Mouse (Mus musculus) spleen, postnatal 4 days (tissue): ENCODE data around the gene Pip4k2a.

ENCODE experiments used
- DNase-seq, 2 experiments: peaks; one replicate each; pipeline ENCODE4 v3.0.0; 2022; ENCODE audit warnings: low spot score in 2 of 2

Gene Pip4k2a

DNA sequence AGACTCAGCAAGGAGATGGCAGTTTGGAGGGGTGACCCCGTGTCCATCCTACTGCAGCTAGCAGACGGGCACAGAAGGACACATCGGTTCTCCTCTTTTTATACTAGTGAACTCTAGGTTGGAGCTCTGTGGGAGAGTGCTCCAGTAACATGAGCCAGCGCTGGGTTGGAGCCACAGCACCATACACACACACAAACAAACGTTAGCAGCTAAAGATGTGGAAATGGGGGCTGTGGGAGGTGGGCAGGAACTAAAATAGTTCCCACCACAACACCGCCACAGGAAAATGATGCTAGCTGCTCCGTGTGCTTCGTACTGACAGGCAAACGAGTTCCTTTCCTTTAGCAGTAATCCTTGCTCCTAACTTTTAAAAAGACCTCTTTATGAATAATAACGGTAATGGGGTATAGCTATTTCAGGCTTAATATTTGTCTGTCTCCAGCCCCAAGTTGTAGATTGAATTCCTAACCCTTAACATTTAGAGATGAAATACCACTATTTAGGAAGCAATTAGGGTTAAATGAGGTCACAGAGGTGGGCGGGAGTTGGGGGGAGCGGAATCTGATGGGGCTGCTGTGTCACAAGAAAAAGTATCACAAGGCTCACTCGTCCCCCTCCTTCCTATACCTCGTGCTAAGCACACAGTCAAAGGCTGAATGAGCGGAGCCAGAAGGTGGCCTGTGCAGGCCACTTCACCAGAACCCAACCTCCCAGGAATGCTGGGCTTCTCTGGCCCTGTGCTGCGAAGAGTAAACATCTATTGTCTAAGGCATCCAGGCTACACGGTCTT is 73.9 kb downstream of the Pip4k2a start:
- no peak for DNase-seq

GRCm38 (mm10) chr2:18923098-18923649 is 74.8 kb downstream of the Pip4k2a start:
- DNase-seq, result no peak

DNA sequence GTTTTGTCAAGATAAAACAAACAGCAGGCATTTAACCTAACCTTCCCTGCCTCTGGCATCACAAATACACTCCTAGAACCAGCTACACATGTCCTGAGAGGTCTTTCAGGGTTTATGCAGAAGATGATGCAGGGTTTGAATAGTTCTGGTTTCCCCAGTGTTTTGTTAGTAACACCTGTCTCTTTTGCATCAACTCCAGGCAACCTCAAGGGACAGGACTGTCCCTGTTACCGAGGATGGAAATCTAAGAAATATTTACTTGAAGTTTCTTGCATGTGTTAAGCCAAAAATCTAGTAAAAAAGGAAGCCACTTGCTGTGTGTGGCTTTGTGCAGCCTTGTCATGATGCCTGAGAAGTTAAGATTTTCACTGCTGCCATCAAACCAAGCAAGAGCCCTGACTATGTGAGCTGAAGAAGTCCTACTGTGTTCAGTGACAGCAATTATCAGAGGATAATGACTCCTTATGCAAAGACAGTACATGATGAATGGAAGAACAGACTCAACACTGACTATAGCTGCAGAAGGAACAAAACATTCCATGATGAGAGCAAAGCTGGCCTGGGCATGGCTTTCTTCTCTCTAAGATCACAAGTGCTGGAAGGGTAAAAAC is 76.3 kb downstream of the Pip4k2a start:
- no peak for DNase-seq

- no peak for DNase-seq
Observed at GRCm38 (mm10) chr2:18920461-18920877, 77.5 kb downstream of the Pip4k2a start.

GRCm38 (mm10) chr2:18919797-18920354 is 78.0 kb downstream of the Pip4k2a start:
- DNase-seq, result no peak

DNA sequence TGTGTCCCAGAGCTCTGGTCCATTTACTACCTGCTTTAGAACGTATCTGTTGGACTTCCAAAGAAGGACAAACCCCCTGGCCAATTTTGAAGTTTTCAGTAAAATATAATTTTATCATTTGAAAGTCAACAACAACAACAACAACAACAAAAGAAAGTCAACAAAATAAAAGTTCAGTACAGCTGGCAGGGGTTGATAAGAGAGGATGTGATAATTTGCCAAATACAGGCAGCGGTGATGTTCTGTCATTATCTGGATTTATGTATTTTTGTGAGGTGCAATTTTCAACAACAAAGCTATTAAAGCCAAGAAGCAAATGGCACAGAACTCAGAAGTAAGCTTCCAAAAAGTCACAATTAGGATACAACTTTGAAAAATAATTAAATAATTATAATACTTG is 80.1 kb downstream of the Pip4k2a start:
- no peak for DNase-seq

GRCm38 (mm10) chr2:18917380-18917750 is 80.6 kb downstream of the Pip4k2a start:
- DNase-seq, result no peak

GRCm38 (mm10) chr2:18916615-18917379 is 81.1 kb downstream of the Pip4k2a start:
- DNase-seq, result no peak

DNA sequence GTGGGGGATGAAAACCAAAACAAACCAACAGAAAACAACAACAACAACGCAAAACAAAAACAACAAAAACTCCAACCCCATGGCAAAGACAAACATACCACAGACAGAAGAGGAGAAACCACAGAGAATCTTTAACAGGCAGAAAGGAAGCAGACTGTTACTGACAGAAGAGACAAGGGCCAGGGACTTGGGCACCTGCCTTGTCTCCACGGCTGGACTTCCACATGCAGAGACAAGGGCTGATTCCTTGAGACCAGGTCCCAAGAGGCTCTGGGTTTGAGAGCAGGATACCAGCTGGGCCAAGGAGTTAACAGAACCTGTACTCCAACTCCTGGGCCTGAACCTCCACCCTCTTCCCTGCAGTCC is 81.9 kb downstream of the Pip4k2a start:
- DNase-seq, result no peak

GRCm38 (mm10) chr2:18915372-18916041 is 82.4 kb downstream of the Pip4k2a start:
- no peak for DNase-seq

DNA sequence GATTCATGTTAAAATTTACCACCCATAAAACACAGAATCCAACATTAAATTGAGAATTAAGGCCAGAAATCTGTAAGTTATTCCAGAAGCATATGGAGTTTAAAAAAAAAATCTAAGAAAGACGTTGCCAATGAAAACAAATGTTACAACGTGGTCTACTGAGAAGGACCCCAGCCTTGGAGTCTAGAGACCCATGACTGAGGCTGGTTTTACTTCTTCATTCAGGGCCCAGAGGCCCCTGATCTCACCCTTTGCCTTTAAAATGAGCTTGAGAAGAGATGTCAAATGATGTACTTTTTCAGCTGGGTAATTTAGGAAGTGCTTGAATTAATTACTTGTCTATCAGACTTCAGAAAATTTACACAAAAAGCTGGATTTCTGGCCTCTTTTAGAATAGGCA is 83.2 kb downstream of the Pip4k2a start:
- DNase-seq, result no peak

DNA sequence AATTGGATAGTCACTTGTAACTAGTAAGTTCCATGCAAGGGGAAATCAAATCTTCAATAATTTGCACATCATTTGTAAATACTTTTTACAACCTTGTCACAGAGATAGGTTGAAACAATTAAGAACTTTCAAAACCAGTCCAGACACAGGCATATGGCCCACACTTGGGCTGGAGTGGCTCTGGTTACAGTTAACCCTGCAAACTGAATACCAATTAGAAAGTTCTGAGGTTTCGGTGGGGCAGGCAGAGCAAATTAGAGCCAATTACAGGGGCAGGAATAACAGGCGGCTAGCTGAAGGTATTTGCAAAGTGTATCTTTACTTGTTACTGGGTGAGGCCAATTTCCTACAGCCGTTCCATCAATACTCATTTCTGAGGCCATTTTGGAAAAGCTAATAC is 84.3 kb downstream of the Pip4k2a start:
- DNase-seq, result no peak

GRCm38 (mm10) chr2:18911251-18911934 is 86.5 kb downstream of the Pip4k2a start:
- no peak for DNase-seq

GRCm38 (mm10) chr2:18910209-18910608 is 87.7 kb downstream of the Pip4k2a start:
- DNase-seq, result no peak

- no peak for DNase-seq
Observed at GRCm38 (mm10) chr2:18909713-18910112, 88.2 kb downstream of the Pip4k2a start.

DNA sequence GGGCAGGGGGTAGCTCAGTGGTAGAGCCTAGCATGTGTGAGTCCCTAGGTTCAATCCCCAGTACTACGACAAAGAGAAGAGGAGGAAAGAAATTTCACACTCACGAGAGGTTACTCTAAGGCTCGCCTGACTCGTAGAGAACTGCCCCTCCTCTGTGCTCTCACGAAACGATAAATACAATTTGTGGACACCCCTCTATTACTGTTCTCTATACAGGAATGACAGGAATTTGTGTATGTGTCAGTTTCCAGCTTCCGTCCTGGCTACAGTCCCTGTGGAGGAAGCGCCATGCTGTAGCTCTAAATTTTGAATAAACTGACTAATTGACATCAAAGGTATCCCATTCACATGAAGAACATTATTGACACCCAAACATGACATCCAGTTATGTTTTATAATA is 90.7 kb downstream of the Pip4k2a start:
- DNase-seq, result no peak

DNA sequence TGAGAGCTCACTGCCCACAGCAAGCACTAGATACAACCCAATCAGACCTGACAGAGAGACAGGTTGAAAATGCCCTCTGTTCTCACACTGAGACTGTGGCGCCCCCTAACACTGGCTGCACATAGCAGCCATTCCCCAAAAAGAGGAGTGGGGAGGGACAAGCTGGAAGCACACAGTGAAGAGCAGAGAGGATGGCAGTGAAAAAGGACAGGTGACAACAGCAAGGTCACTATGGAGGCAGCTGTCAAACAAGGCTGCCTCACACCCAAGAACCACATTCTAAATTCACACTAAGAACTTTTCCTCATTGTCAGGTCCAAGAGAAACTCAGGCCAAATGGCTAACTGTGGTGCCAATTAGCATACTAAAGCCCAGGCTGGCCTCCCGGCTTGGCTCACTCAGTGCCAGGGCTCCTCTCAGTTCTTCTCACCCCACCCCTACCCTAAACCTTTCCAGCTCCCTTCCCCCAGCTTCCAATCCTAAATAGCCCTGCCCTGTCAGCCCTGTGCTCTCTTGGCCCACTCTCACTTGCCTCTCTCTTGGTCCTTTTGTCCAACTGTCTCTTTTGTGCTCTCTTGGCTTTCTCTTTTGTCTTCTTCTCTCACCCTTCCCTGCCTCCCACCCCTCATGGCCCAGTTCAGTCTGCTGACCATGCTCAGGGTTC is 91.4 kb downstream of the Pip4k2a start:
- DNase-seq, result no peak

- DNase-seq, result no peak
Observed at GRCm38 (mm10) chr2:18903301-18904068, 94.4 kb downstream of the Pip4k2a start.

GRCm38 (mm10) chr2:18901133-18901532 is 96.8 kb downstream of the Pip4k2a start:
- no peak for DNase-seq

DNA sequence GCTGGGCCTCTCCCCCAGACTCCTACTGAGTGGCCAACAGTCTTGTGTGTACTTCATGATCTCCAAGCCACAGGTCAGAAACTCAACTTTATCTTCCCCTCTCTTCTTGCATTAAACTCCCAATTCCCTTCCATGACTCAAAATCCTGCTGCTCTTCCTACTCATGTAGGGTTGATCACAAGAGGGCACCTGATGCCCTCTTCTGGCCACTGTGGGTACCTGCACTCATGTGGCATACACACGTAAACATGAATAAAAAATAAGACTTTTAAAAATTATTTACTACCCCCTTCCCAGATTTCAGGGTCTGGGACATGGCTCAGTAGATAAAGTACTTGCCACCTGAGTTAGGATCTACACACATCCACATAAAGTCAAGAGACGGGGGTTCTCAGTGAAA is 97.3 kb downstream of the Pip4k2a start:
- DNase-seq, result no peak
